Mouse (Mus musculus) testis, adult 2 months (tissue): ENCODE measurements around the gene Crb1.

Source experiments
- CTCF ChIP-seq: fragments of 200-500 bp; IDR thresholded peaks from 2 replicates; pipeline ENCODE4 v1.5.1; 2012; ENCODE audit warnings: low read depth, mild to moderate bottlenecking, inconsistent platforms, low read length, moderate library complexity; ENCODE audit not compliant: control insufficient read depth, insufficient read depth, insufficient replicate concordance
- POLR2A ChIP-seq: fragments of 200-500 bp; IDR thresholded peaks from 2 replicates; pipeline ENCODE4 v1.6.1; 2012; ENCODE audit warnings: low read depth, mild to moderate bottlenecking, inconsistent platforms, low read length, moderate library complexity; ENCODE audit not compliant: control insufficient read depth

DNA sequence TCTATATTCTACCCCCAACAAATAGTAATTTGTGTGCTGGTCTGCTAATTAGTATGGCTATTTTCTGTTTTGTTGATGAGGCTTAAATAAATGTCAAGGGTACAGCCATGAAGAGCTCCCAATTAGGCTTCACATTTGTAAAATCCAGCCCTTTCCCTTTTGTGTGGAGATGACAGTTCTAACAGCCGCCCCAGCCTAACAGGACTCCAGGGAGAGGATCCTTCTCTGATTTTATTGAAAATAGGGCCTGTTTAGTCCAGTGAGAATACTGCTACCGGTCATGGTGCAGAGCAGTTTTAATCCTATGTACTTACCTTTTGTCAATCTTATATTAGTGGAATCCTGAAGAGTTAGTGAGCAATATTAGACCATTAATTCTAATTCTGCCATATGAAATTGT is 223.9 kb downstream of the Crb1 start:
- TF ChIP-seq CTCF (no peak), POLR2A (no peak)
